Mouse (Mus musculus) bone marrow macrophage, adult 2 months (primary cell): Measurements from ENCODE around the gene Rec114. TPM values are rescaled to one million over a fixed set of nuclear protein-coding genes. Genes with fewer than 3 reads are reported as not detected.
A peak's percentile ranks its signal among the peaks of the same experiment; 100 is the strongest.

Source experiments
- H3K27ac ChIP-seq: 2 replicates; pipeline ENCODE4 v1.5.1; 2012; ENCODE audit warnings: low read depth, low read length; ENCODE audit not compliant: insufficient read depth
- H3K4me1 ChIP-seq: 2 replicates; pipeline ENCODE4 v1.6.1; 2012; ENCODE audit warnings: low read length; ENCODE audit not compliant: control insufficient read depth, insufficient read depth
- H3K4me3 ChIP-seq: 2 replicates; pipeline ENCODE4 v1.5.1; 2012; ENCODE audit warnings: mild to moderate bottlenecking, low read length, moderate library complexity; ENCODE audit not compliant: insufficient read depth
- CTCF ChIP-seq: IDR thresholded peaks from 2 replicates; pipeline ENCODE4 v1.5.1; 2012; ENCODE audit warnings: low read depth, mild to moderate bottlenecking, low read length, moderate library complexity
- POLR2A ChIP-seq: IDR thresholded peaks from 2 replicates; pipeline ENCODE4 v1.6.1; 2012; ENCODE audit warnings: mild to moderate bottlenecking, low read depth, low read length, borderline replicate concordance
- polyA plus RNA-seq: library from polyadenylated mRNA; stranded (reverse); fragments of >200 nt; gene quantifications from 2 replicates; pipeline ENCODE4 v1.2.4, GENCODE M21; 2012; ENCODE audit not compliant: missing spikeins, insufficient read depth, insufficient read length

Gene Rec114
- polyA plus RNA-seq, 1 experiment, result not detected

GRCm38 (mm10) chr9:58658596-58659309 is 85.0 kb downstream of the Rec114 start:
- Histone ChIP-seq H3K4me3 (no peak overlapping the region), H3K4me1 (no peaks in the 10 kb centered on the region), H3K27ac (no peak overlapping the region)
- no peak for TF ChIP-seq POLR2A
- TF ChIP-seq CTCF, result no peak

- no peaks in the 10 kb centered on the region for H3K4me1 ChIP-seq
- no peak overlapping the region for H3K27ac ChIP-seq
- H3K4me3 ChIP-seq, result no peak overlapping the region
- no peak for TF ChIP-seq CTCF
- no peak for TF ChIP-seq POLR2A
Measured at GRCm38 (mm10) chr9:58657735-58658512, 85.8 kb downstream of the Rec114 start.

- TF ChIP-seq POLR2A, result no peak
- no peak overlapping the region for H3K4me3 ChIP-seq
- no peak overlapping the region for H3K27ac ChIP-seq
- no peaks in the 10 kb centered on the region for H3K4me1 ChIP-seq
Measured at GRCm38 (mm10) chr9:58656824-58657223, 86.9 kb downstream of the Rec114 start.

GRCm38 (mm10) chr9:58656396-58656795 is 87.4 kb downstream of the Rec114 start:
- TF ChIP-seq CTCF (no peak), POLR2A (no peak)
- H3K4me1 ChIP-seq, result no peaks in the 10 kb centered on the region
- no peak overlapping the region for H3K27ac ChIP-seq
- no peak overlapping the region for H3K4me3 ChIP-seq

GRCm38 (mm10) chr9:58654494-58654893 is 89.3 kb downstream of the Rec114 start:
- Histone ChIP-seq H3K27ac (no peak overlapping the region), H3K4me3 (no peak overlapping the region), H3K4me1 (no peaks in the 10 kb centered on the region)
- no peak for TF ChIP-seq CTCF
- TF ChIP-seq POLR2A, result no peak

- no peaks in the 10 kb centered on the region for H3K4me1 ChIP-seq
- TF ChIP-seq CTCF (no peak), POLR2A (no peak)
- H3K27ac ChIP-seq, result no peak overlapping the region
- H3K4me3 ChIP-seq, result no peak overlapping the region
Measured at GRCm38 (mm10) chr9:58651993-58652392, 91.8 kb downstream of the Rec114 start.

- TF ChIP-seq CTCF (no peak), POLR2A (no peak)
- Histone ChIP-seq H3K27ac (no peak overlapping the region), H3K4me3 (no peak overlapping the region), H3K4me1 (no peaks in the 10 kb centered on the region)
Measured at GRCm38 (mm10) chr9:58649265-58649626, 94.5 kb downstream of the Rec114 start.

GRCm38 (mm10) chr9:58648406-58649264 is 95.1 kb downstream of the Rec114 start:
- H3K27ac ChIP-seq, result no peak overlapping the region
- no peak overlapping the region for H3K4me3 ChIP-seq
- TF ChIP-seq POLR2A (no peak), CTCF (no peak)

GRCm38 (mm10) chr9:58630441-58630840 is 113.3 kb downstream of the Rec114 start:
- Histone ChIP-seq H3K4me3 (no peak overlapping the region), H3K4me1 (peaks cover 27% of the 10 kb centered on the region), H3K27ac (peak overlapping the region; percentile 76)
- TF ChIP-seq POLR2A (no peak), CTCF (no peak)

More at GRCm38 (mm10) chr9:58648406-58649264, 95.1 kb downstream of the Rec114 start:
- H3K4me1 ChIP-seq, result no peaks in the 10 kb centered on the region
